Mouse (Mus musculus) MEL (cell line): ENCODE data around the gene Lrrc4. TPM values are rescaled to one million over a fixed set of nuclear protein-coding genes. Genes with fewer than 3 reads are reported as not detected.

Source experiments
- DNase-seq: peaks from one replicate; pipeline ENCODE4 v3.0.0; 2011; ENCODE audit warnings: low read depth, low spot score
- H3K27ac ChIP-seq: 2 replicates; pipeline ENCODE4 v1.5.1; 2012; ENCODE audit warnings: low read depth, mild to moderate bottlenecking, control low read depth, low read length, moderate library complexity; ENCODE audit not compliant: control insufficient read depth
- H3K27me3 ChIP-seq, 2 experiments: fragments of 150-350 bp in 1 of 2; sonication (generic) in 1 of 2; 2 replicates each; pipeline ENCODE4 v1.6.1; 2012; ENCODE audit warnings: low read length in 2 of 2, mild to moderate bottlenecking in 2 of 2, improper control_type of control experiment in 1 of 2, moderate library complexity in 1 of 2; ENCODE audit not compliant: insufficient read depth in 2 of 2, control insufficient read depth in 1 of 2
- H3K36me3 ChIP-seq, 2 experiments: 2 replicates each; pipeline ENCODE4 v1.6.1; 2012 to 2014; ENCODE audit warnings: low read length in 2 of 2, improper control_type of control experiment in 1 of 2, inconsistent platforms in 1 of 2, mild to moderate bottlenecking in 1 of 2; ENCODE audit not compliant: insufficient read depth in 2 of 2, control insufficient read depth in 1 of 2
- H3K4me1 ChIP-seq, 2 experiments: fragments of 150-350 bp in 1 of 2; sonication (generic) in 1 of 2; 2 replicates each; pipeline ENCODE4 v1.6.1; 2012; ENCODE audit warnings: low read length in 2 of 2, improper control_type of control experiment in 1 of 2, mild to moderate bottlenecking in 1 of 2; ENCODE audit not compliant: insufficient read depth in 2 of 2, control insufficient read depth in 1 of 2
- H3K4me3 ChIP-seq, 2 experiments: fragments of 150-350 bp in 1 of 2; sonication (generic) in 1 of 2; 2 replicates each; pipeline ENCODE4 v1.5.1; 2012; ENCODE audit warnings: low read depth in 2 of 2, low read length in 2 of 2, mild to moderate bottlenecking in 2 of 2, moderate library complexity in 2 of 2, control low read depth in 1 of 2, improper control_type of control experiment in 1 of 2; ENCODE audit not compliant: control insufficient read depth in 1 of 2, insufficient read depth in 1 of 2
- H3K79me2 ChIP-seq: 2 replicates; pipeline ENCODE4 v1.6.1; 2012; ENCODE audit warnings: mild to moderate bottlenecking, low read length, moderate library complexity; ENCODE audit not compliant: control insufficient read depth, poor library complexity, insufficient read depth
- H3K9ac ChIP-seq: 2 replicates; pipeline ENCODE4 v1.6.1; 2012; ENCODE audit warnings: low read depth, mild to moderate bottlenecking, control low read depth, low read length, moderate library complexity; ENCODE audit not compliant: control insufficient read depth, poor library complexity, severe bottlenecking
- H3K9me3 ChIP-seq: fragments of 150-350 bp; sonication (generic); replicated peaks from 2 replicates; pipeline ENCODE4 v1.6.1; 2012; ENCODE audit warnings: mild to moderate bottlenecking, low read length, improper control_type of control experiment, moderate library complexity; ENCODE audit not compliant: insufficient read depth
- CTCF ChIP-seq, 3 experiments: IDR thresholded peaks in 2 of 3; conservative IDR thresholded peaks in 1 of 3; 2 replicates each; pipeline ENCODE4 v1.5.1; 2011 to 2012; ENCODE audit warnings: low read length in 3 of 3, low read depth in 2 of 3, mild to moderate bottlenecking in 2 of 3, improper control_type of control experiment in 1 of 3, inconsistent platforms in 1 of 3, mixed read lengths in 1 of 3, moderate library complexity in 1 of 3; ENCODE audit not compliant: control insufficient read depth in 1 of 3, insufficient read depth in 1 of 3, poor library complexity in 1 of 3, severe bottlenecking in 1 of 3
- ELF1 ChIP-seq: IDR thresholded peaks from 2 replicates; pipeline ENCODE4 v1.6.1; 2014; ENCODE audit warnings: low read depth, mild to moderate bottlenecking, inconsistent platforms, low read length, improper control_type of control experiment, moderate library complexity
- GABPA ChIP-seq: IDR thresholded peaks from 2 replicates; pipeline ENCODE4 v1.6.1; 2012; ENCODE audit warnings: low read depth, mild to moderate bottlenecking, inconsistent platforms, low read length, improper control_type of control experiment, moderate library complexity
- GATA1 ChIP-seq: IDR thresholded peaks from 2 replicates; pipeline ENCODE4 v1.6.1; 2011; ENCODE audit warnings: low read depth, low read length, improper control_type of control experiment
- HCFC1 ChIP-seq: IDR thresholded peaks from 2 replicates; pipeline ENCODE4 v1.6.1; 2012; ENCODE audit warnings: low read depth, mild to moderate bottlenecking, inconsistent platforms, low read length, improper control_type of control experiment, moderate library complexity
- MAFK ChIP-seq: IDR thresholded peaks from 2 replicates; pipeline ENCODE4 v1.6.1; 2011; ENCODE audit warnings: low read depth, mild to moderate bottlenecking, low read length, improper control_type of control experiment, borderline replicate concordance
- MAX ChIP-seq: IDR thresholded peaks from 2 replicates; pipeline ENCODE4 v1.6.1; 2011; ENCODE audit warnings: low read length, improper control_type of control experiment
- MXI1 ChIP-seq: IDR thresholded peaks from 2 replicates; pipeline ENCODE4 v1.6.1; 2011; ENCODE audit warnings: mild to moderate bottlenecking, low read depth, low read length, improper control_type of control experiment
- MYB ChIP-seq: IDR thresholded peaks from 2 replicates; pipeline ENCODE4 v1.6.1; 2011; ENCODE audit warnings: mild to moderate bottlenecking, low read depth, low read length, improper control_type of control experiment
- MYC ChIP-seq: IDR thresholded peaks from 2 replicates; pipeline ENCODE4 v1.6.1; 2011; ENCODE audit warnings: low read depth, mild to moderate bottlenecking, low read length, improper control_type of control experiment, moderate library complexity
- NRF1 ChIP-seq: IDR thresholded peaks from 2 replicates; pipeline ENCODE4 v1.6.1; 2014; ENCODE audit warnings: low read depth, mild to moderate bottlenecking, inconsistent platforms, low read length, improper control_type of control experiment, moderate library complexity; ENCODE audit not compliant: poor library complexity, insufficient read depth, severe bottlenecking
- POLR2A ChIP-seq, 2 experiments: IDR thresholded peaks; 2 replicates each; pipeline ENCODE4 v1.6.1; 2011 to 2012; ENCODE audit warnings: low read length in 2 of 2, mild to moderate bottlenecking in 2 of 2, control low read depth in 1 of 2, improper control_type of control experiment in 1 of 2, low read depth in 1 of 2, moderate library complexity in 1 of 2; ENCODE audit not compliant: control insufficient read depth in 1 of 2, insufficient read depth in 1 of 2, poor library complexity in 1 of 2
- POLR2AphosphoS5 ChIP-seq: IDR thresholded peaks from 2 replicates; pipeline ENCODE4 v1.6.1; 2012; ENCODE audit warnings: low read depth, borderline replicate concordance, mild to moderate bottlenecking, inconsistent platforms, low read length, moderate library complexity, mixed read lengths
- RAD21 ChIP-seq: IDR thresholded peaks from 2 replicates; pipeline ENCODE4 v1.6.1; 2011; ENCODE audit warnings: mild to moderate bottlenecking, low read depth, low read length, improper control_type of control experiment
- RCOR1 ChIP-seq: IDR thresholded peaks from 2 replicates; pipeline ENCODE4 v1.6.1; 2012; ENCODE audit warnings: low read depth, mild to moderate bottlenecking, inconsistent platforms, low read length, improper control_type of control experiment
- TBP ChIP-seq: IDR thresholded peaks from 2 replicates; pipeline ENCODE4 v1.8.0; 2011; ENCODE audit warnings: low read depth, low read length, improper control_type of control experiment
- TCF12 ChIP-seq: IDR thresholded peaks from 2 replicates; pipeline ENCODE4 v1.6.1; 2014; ENCODE audit warnings: low read depth, mild to moderate bottlenecking, inconsistent platforms, low read length, improper control_type of control experiment, moderate library complexity
- UBTF ChIP-seq: IDR thresholded peaks from 2 replicates; pipeline ENCODE4 v1.6.1; 2012; ENCODE audit warnings: low read depth, mild to moderate bottlenecking, inconsistent platforms, low read length, improper control_type of control experiment, moderate library complexity, borderline replicate concordance; ENCODE audit not compliant: insufficient read depth
- ZC3H11A ChIP-seq: IDR thresholded peaks from 2 replicates; pipeline ENCODE4 v1.6.1; 2012; ENCODE audit warnings: low read depth, mild to moderate bottlenecking, inconsistent platforms, low read length, improper control_type of control experiment
- ZMIZ1 ChIP-seq: IDR thresholded peaks from 2 replicates; pipeline ENCODE4 v1.6.1; 2012; ENCODE audit warnings: low read depth, mild to moderate bottlenecking, inconsistent platforms, low read length, improper control_type of control experiment, moderate library complexity
- ZNF384 ChIP-seq: IDR thresholded peaks from 2 replicates; pipeline ENCODE4 v1.6.1; 2012; ENCODE audit warnings: low read depth, mild to moderate bottlenecking, inconsistent platforms, low read length, improper control_type of control experiment
- polyA plus RNA-seq, 2 experiments: library from polyadenylated mRNA; stranded (reverse) in 1 of 2; unstranded in 1 of 2; fragments of >175 nt in 1 of 2; fragments of >200 nt in 1 of 2; gene quantifications; 2 replicates each; pipeline versions ENCODE4 v1.2.1 to v1.2.4; 2012; ENCODE audit warnings: low replicate concordance in 2 of 2, low read depth in 1 of 2; ENCODE audit not compliant: insufficient read length in 2 of 2, insufficient read depth in 1 of 2, missing spikeins in 1 of 2
- total RNA-seq: library from RNA; depleted of rRNA; stranded (reverse); fragments of 300-350 nt; gene quantifications from 2 replicates; pipeline ENCODE4 v1.2.3, GENCODE M21; 2012

Lrrc4 gene
- total and polyA plus RNA-seq, 3 experiments: 0.07 to 0.12 TPM; not detected in 1

GRCm38 (mm10) chr6:28819509-28820358 lies 11.8 kb downstream of the Lrrc4 start:
- DNase-seq: no peak
- Histone ChIP-seq H3K9ac (no peak overlapping the region), H3K4me1 (no peaks in the 10 kb centered on the region), H3K36me3 (peaks cover 0 to 6% of the 10 kb centered on the region in 2 experiments; a peak in 2 of 4 replicates), H3K27ac (no peak overlapping the region), H3K4me3 (no peak overlapping the region), H3K27me3 (no peaks in the 10 kb centered on the region), H3K79me2 (no peaks in the 10 kb centered on the region), H3K9me3 (no peaks in the 10 kb centered on the region)
- TF ChIP-seq TCF12: no peak
- no peak for TF ChIP-seq ZMIZ1
- TF ChIP-seq UBTF: no peak
- no peak for TF ChIP-seq MYC
- no peak for TF ChIP-seq POLR2AphosphoS5
- no peak for TF ChIP-seq ZNF384
- TF ChIP-seq ELF1: no peak
- no peak for TF ChIP-seq MAX
- TF ChIP-seq CTCF (IDR thresholded peaks at IDR 0.05 in 2 of 3, conservative IDR thresholded peaks at IDR 0.05 in 1 of 3; ENCODE audit: control insufficient read depth in 1 of 3, insufficient read depth in 1 of 3, low read depth in 2 of 3, low read length in 3 of 3, poor library complexity in 1 of 3, severe bottlenecking in 1 of 3): no peak

GRCm38 (mm10) chr6:28817039-28817438 lies 14.5 kb downstream of the Lrrc4 start:
- Histone ChIP-seq H3K4me1 (no peaks in the 10 kb centered on the region), H3K4me3 (no peak overlapping the region), H3K9me3 (no peaks in the 10 kb centered on the region), H3K9ac (no peak overlapping the region), H3K27ac (no peak overlapping the region), H3K79me2 (no peaks in the 10 kb centered on the region), H3K27me3 (no peaks in the 10 kb centered on the region), H3K36me3 (peaks cover 0 to 6% of the 10 kb centered on the region in 2 experiments; a peak in 2 of 4 replicates)
- TF ChIP-seq HCFC1 (no peak), TCF12 (no peak), ELF1 (no peak), GATA1 (no peak), UBTF (no peak), MAX (no peak)
- no peak for DNase-seq

GRCm38 (mm10) chr6:28814895-28815294 lies 16.7 kb downstream of the Lrrc4 start:
- Histone ChIP-seq H3K27ac (no peak overlapping the region), H3K4me1 (no peaks in the 10 kb centered on the region)
- TF ChIP-seq ELF1 (no peak), TBP (no peak), POLR2AphosphoS5 (no peak), UBTF (no peak), POLR2A (IDR thresholded peaks at IDR 0.05; ENCODE audit: control insufficient read depth in 1 of 2, insufficient read depth in 1 of 2, low read depth in 1 of 2, low read length in 2 of 2, poor library complexity in 1 of 2) (no peak), MYB (no peak), MXI1 (no peak), HCFC1 (no peak), MYC (no peak), RAD21 (no peak), NRF1 (no peak), ZC3H11A (no peak), GABPA (no peak), RCOR1 (no peak), MAFK (no peak)

More at GRCm38 (mm10) chr6:28814895-28815294, 16.7 kb downstream of the Lrrc4 start:
- Histone ChIP-seq H3K27me3 (no peaks in the 10 kb centered on the region), H3K4me3 (no peak overlapping the region), H3K79me2 (no peaks in the 10 kb centered on the region), H3K9me3 (no peaks in the 10 kb centered on the region), H3K9ac (no peak overlapping the region), H3K36me3 (no peaks in the 10 kb centered on the region; a peak in 1 of 4 replicates)
- no peak for DNase-seq
